Mouse (Mus musculus): ENCODE measurements around the gene Rere.

- TF ChIP-seq POLR2A (IDR thresholded peaks at IDR 0.05; ENCODE audit: low read depth, low read length) (no peak), MAX (IDR thresholded peaks at IDR 0.05; ENCODE audit: low read length) (no peak), CTCF (conservative IDR thresholded peaks at IDR 0.05 in 1 of 2, IDR thresholded peaks at IDR 0.05 in 1 of 2; ENCODE audit: low read depth in 2 of 2, low read length in 2 of 2) (no peak), RCOR1 (conservative IDR thresholded peaks at IDR 0.05; ENCODE audit: low read depth, low read length) (no peak), EP300 (IDR thresholded peaks at IDR 0.05; ENCODE audit: low read length) (no peak), HCFC1 (IDR thresholded peaks at IDR 0.05; ENCODE audit: low read depth, low read length) (no peak)
These were observed 175.9 kb downstream of the Rere start for GRCm38 (mm10) chr4:150457353-150457752.

Data from CH12.LX (cell line).